Mouse (Mus musculus): ENCODE measurements at regions not wholly inside any gene's neighbourhood (a gene's known extent, or its start where the extent isn't known, plus 50 kb on each side); places are given as distances from the start of the nearest gene placed in this dataset.

- no peak for DNase-seq (ENCODE audit: low read depth, low spot score)
Measured at GRCm38 (mm10) chr9:33930286-33930685, 555.4 kb upstream of the Kirrel3 start.

- DNase-seq (ENCODE audit: low read depth, low spot score) = no peak
Measured at GRCm38 (mm10) chr9:33934071-33934470, 551.6 kb upstream of the Kirrel3 start.

- DNase-seq (ENCODE audit: low read depth, low spot score) = no peak
Measured at GRCm38 (mm10) chr9:33954319-33954718, 531.4 kb upstream of the Kirrel3 start.
